Mouse (Mus musculus) lung, postnatal 14 days (tissue): ENCODE results near the gene Kcnh1.
A peak's percentile ranks its signal among the peaks of the same experiment; 100 is the strongest.

ENCODE experiments used
- DNase-seq: peaks from one replicate; pipeline ENCODE4 v3.0.0; 2021

Kcnh1 gene

GRCm38 (mm10) chr1:192476704-192477103 is 286.1 kb downstream of the Kcnh1 start:
- peak; percentile 19 for DNase-seq

DNA sequence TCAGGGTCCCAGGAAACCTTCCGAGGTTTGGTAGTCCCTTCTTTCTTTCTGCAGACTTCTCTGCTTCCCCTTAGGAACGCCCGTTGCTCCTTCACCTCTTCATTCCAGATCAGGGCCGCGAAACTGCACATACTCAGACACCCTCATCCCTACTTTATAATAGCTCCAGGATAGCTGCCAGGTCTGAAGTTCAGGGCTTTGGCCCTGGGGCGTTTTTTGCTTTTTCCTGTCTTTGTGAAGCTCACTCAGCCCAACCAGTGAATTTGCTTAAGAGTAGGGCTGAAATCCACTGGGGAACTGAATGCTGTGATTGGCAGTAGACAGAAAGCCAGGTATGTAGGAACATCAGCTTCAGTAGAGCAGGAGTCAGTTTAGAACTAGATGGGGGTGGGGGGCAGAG is 287.0 kb downstream of the Kcnh1 start:
- no peak for DNase-seq

DNA sequence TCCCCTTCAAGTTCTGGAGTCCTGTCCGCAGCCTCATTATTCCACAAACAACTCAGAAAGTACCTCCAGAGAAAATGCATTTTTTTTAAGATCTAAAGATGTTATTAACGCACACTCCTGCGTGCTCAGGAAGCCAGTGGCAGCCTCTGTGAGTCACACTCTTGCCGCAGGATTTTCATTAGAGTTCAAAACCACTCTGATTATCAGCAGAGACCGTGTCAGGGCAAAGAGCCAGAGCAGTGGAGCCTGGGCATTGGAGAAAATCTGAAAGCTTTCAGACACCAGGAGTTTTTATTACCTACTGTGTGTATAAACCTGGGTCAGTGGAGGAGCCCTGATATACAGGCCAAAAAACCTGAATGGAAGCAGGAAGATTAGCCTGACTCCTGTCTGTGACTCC is 287.6 kb downstream of the Kcnh1 start:
- DNase-seq: no peak

- DNase-seq: no peak
Observed at GRCm38 (mm10) chr1:192480072-192480784, 289.7 kb downstream of the Kcnh1 start.

DNA sequence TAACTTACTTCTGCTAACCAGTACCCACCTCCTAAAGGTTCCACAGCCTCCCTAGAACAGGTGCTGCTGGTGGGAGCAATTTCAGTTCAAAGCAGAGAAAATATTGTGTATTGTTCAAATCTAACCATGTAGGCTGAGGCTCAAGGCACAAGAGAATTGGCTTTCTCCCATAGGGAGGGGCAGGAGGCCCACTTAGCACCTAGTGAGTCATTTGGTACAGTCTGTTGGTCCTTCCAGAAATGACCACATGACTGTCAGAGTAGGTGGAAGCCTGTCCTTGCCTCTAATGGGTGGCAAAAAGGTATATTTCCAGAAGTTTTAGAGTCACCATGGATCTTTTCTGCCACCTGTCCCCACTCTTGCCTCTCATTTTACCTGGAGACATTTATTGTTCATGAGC is 290.9 kb downstream of the Kcnh1 start:
- DNase-seq: no peak

GRCm38 (mm10) chr1:192485030-192485429 is 294.5 kb downstream of the Kcnh1 start:
- DNase-seq: peak; percentile 28

DNA sequence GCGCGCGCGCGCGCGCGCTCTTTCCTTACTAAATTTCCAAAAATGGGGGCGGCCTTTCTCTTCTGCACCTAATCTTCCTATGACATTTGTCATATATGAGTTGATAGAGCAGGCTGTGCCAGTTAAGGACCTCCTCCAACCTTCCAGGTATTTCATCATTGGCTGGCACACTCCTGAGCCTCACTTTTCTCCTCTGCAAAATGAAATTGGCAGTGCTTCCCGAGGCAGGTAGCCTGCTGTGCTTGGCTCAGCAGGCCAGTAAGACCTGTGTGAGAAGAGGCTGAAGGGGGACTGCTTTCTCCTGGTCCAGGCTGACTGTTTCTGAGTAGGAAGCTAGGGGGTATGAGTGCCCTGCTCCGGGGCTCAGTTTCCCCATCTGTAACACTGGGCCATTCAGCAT is 297.0 kb downstream of the Kcnh1 start:
- DNase-seq: no peak

GRCm38 (mm10) chr1:192489908-192490825 is 299.6 kb downstream of the Kcnh1 start:
- peak; percentile 15 for DNase-seq

DNA sequence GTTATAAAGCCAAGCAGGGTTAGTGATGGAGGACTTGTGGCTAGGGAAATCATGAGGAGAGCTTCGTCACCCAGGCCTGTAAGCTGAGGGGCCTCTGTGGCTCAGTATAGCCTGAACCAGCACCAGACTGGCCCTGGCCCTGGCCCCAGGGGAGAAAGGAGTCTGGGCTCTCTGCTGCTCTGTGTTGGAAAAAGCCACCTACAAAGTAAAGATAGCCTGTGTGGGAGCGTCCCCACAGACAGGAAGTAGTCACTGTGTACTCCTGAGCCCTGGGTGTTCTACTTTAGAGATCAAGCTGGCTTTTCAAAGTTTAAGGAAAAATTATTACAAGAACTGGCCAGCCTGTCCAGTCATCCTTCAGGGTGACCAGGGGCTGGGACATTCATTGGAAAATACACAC is 306.9 kb downstream of the Kcnh1 start:
- DNase-seq: no peak

GRCm38 (mm10) chr1:192502016-192502415 is 311.4 kb downstream of the Kcnh1 start:
- no peak for DNase-seq

DNA sequence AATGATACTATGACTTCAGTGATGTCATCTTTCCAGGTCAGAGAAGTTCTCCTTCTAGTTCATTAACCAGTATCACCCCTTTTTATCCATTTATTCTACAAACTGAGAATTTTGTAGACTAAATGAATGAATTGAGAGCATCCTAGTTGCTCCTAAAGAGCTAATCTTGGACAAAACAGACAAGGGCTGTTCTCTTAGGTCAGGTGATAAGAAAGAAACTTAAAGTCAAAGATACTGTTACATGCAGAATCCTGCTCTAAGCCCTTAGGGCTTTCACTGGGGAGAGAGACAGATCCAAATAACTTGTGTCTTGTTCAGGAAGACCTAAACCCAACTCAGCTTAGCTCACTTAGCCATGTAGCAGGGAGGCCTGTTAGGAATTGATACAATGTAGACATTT is 312.3 kb downstream of the Kcnh1 start:
- no peak for DNase-seq

DNA sequence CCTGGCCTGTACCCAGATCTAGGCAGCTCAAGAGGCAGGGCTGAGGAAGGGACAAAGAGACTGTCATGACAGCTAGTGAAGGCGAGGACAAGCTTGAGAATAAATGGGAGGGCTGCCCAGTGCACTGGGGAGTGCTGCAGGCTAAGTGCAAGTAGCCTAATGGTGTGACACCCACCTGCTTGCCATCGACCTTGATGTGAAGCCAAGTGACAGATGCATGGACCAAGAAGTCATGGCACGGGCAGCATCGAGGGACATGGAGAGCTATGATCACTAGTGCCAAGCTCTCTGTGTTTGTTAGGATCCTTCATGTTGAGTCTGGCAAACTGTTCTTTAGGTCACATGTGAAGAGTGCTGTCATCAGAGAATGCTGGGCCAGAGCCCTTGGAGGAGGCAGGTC is 313.1 kb downstream of the Kcnh1 start:
- DNase-seq: no peak

- DNase-seq: no peak
Observed at GRCm38 (mm10) chr1:192512821-192513220, 322.2 kb downstream of the Kcnh1 start.

- no peak for DNase-seq
Observed at GRCm38 (mm10) chr1:192515373-192515772, 324.8 kb downstream of the Kcnh1 start.

GRCm38 (mm10) chr1:192519713-192520112 is 329.1 kb downstream of the Kcnh1 start:
- DNase-seq: no peak

DNA sequence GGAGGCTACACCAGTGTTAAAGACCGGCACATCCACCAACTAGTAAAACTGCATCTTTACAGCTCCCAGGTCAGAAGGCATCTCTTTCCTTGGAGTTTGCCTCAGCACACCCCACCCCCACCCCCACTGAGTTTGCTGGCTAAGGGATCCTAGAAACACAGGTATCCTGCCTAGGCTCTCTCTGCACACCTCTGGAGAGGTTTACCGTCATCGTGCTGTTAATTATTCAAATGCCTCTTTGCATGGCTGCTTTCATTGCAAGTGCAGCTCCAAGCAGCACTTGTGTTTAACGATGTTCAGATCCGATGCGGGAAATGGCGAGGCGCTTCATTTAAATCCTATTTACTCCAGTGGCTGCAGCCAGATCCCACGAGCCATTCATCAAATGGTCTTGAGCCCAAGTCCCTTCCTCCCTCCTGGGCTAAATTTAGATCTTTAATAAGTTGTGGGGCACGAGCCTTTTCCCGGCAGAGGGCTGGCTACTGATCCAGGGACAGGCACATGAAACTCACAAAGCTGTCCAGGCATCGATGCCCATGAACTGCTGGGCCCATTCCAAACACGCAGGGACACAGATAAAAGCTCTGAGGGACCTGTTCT is 330.4 kb downstream of the Kcnh1 start:
- DNase-seq: no peak

DNA sequence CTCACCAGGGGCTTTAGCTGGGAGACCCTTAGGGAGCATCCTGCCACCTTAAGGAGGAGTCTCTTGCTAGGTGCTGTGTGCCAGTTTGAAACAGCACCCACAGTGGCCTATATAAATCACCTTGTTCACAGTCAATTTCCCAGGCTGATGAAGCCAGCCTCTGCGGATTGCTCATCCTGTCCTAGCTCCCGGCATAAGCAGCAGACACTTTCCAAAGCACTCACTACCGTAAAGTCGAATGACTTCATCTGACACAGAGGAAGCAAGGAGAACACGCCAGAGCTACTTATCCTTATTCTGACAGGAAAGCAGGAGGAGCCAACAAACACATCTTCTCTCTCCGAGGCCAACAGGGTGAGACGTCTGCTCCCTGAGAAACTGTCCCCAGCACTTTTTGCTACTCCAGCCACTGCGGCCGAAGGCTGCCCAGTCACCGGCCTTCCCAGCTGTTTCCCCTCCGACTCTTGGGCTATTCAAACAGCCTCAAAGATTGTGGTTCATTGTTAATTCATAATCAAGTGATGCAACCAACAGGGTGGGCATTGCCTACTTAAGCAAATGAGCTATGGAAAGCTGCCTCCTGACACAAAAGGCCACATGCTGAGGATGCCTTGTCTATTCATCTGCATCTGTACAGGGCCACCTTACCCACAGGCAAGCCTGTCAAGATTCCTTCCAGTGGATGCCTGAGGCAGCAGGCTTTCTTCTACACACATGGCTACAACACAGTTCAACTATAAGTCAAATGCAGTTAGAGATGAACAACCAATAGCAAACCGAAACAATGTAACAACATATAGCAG is 332.0 kb downstream of the Kcnh1 start:
- no peak for DNase-seq

DNA sequence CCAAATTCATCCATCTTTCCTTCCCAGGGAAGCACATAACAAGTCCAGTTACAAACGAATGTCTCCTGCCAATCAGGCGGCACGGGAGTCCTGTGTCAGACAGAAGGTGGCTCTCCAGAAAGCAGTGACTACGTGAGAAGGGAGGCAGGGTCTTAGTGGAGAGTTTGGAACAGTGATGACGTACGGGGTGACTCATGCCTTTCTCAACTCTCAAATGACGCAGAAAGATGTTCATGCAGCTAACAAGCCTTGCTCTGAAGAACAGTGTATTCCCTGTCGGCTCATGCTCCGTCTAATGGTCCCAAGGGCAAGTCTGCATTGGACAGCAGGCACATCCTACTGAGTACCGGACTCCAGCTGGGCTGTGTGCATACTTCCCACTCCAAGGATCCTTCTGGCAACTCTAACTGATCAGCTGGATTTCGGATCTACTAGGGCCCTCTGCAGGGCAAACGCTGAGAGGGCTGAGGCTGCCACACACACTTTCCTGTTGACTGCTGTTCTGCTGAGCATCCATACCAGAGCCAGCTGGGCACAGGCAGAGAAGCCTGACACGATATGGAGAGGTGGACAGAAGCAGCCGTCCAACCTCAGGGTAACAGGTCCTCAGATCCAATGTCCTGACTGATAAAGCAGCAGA is 335.3 kb downstream of the Kcnh1 start:
- no peak for DNase-seq

DNA sequence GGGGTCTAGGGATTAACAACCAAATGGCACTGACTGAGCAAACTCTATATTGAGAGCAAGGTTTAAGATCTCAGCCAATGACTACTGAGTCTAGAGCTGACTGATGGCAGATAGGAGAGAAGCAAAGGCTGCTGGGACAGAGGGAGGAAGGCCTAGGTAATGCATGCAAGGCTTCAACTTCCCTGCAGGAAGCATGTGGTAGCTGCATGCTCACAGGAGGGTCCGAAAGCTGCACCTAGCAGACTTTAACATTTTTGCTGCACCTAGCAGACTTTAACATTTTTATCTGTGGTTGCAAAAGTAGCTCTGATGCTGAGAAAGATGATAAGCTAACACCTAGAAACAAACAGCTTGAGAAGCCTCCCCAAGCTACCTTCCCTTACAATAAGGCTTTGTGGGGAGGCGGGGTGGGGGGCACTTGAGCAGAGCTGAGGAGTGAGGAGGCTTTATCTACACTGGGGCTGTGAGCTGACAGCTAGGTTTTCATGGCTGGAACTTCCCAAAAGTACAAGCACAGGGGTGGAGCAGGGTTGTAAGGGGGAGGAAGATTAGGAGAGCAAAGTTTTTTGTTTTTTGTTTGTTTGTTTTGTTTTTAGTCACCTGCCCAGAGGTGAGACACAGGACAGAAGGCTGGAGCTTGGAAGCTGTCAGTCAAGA is 341.0 kb downstream of the Kcnh1 start:
- DNase-seq: no peak

GRCm38 (mm10) chr1:192532212-192532611 is 341.6 kb downstream of the Kcnh1 start:
- peak; percentile 4 for DNase-seq

- DNase-seq: no peak
Observed at GRCm38 (mm10) chr1:192533016-192533415, 342.4 kb downstream of the Kcnh1 start.

GRCm38 (mm10) chr1:192536440-192536839 is 345.9 kb downstream of the Kcnh1 start:
- no peak for DNase-seq
